Mouse (Mus musculus) heart, adult 2 months (tissue): Measurements from ENCODE around the gene Zdhhc14. TPM values are rescaled to one million over a fixed set of nuclear protein-coding genes. Genes with fewer than 3 reads are reported as not detected.

Experiments used
- DNase-seq, 2 experiments: peaks; one replicate each; pipeline ENCODE4 v3.0.0; 2021
- H3K27ac ChIP-seq: fragments of 200-600 bp; 2 replicates; pipeline ENCODE4 v1.8.1; 2022
- H3K27me3 ChIP-seq: fragments of 200-500 bp; 2 replicates; pipeline ENCODE4 v1.6.1; 2012; ENCODE audit warnings: mild to moderate bottlenecking, low read length, inconsistent platforms, mixed read lengths; ENCODE audit not compliant: control insufficient read depth, insufficient read depth
- H3K36me3 ChIP-seq: fragments of 200-500 bp; 2 replicates; pipeline ENCODE4 v1.6.1; 2012; ENCODE audit warnings: low read length, inconsistent platforms; ENCODE audit not compliant: control insufficient read depth, insufficient read depth
- H3K4me1 ChIP-seq: fragments of 200-500 bp; 2 replicates; pipeline ENCODE4 v1.6.1; 2011; ENCODE audit warnings: low read length; ENCODE audit not compliant: control insufficient read depth, insufficient read depth
- H3K4me3 ChIP-seq: fragments of 200-600 bp; 2 replicates; pipeline ENCODE4 v1.8.1; 2022
- H3K79me2 ChIP-seq: fragments of 200-500 bp; replicated peaks from 2 replicates; pipeline ENCODE4 v1.6.1; 2012; ENCODE audit warnings: mild to moderate bottlenecking, inconsistent platforms, low read length, moderate library complexity, mixed read lengths; ENCODE audit not compliant: control insufficient read depth, insufficient read depth
- H3K9ac ChIP-seq: fragments of 200-500 bp; 2 replicates; pipeline ENCODE4 v1.6.1; 2012; ENCODE audit warnings: low read depth, mild to moderate bottlenecking, control low read depth, inconsistent platforms, low read length, mixed read lengths
- CTCF ChIP-seq: fragments of 200-600 bp; IDR thresholded peaks from 2 replicates; pipeline ENCODE4 v1.8.1; 2022; ENCODE audit warnings: antibody characterized with exemption, mild to moderate bottlenecking, moderate library complexity
- EP300 ChIP-seq: fragments of 200-500 bp; IDR thresholded peaks from 2 replicates; pipeline ENCODE4 v1.6.1; 2011; ENCODE audit warnings: low read depth, low read length, control low read depth; ENCODE audit not compliant: insufficient read depth
- POLR2A ChIP-seq: fragments of 200-500 bp; IDR thresholded peaks from 2 replicates; pipeline ENCODE4 v1.6.1; 2011; ENCODE audit warnings: mild to moderate bottlenecking, low read depth, low read length, control low read depth; ENCODE audit not compliant: insufficient read depth
- WGBS: fragments of 180-500 bp; shearing (Covaris S2); methylation state at CpG from one replicate; pipeline ENCODE4 v1.1.7; 2018; 5-methylcytosine and 5-hydroxymethylcytosine counted together
- intact Hi-C: fragments of 180-260 bp; cut with DNase I; formaldehyde crosslinking; loops from one replicate; pipeline ENCODE4 v1.15.1; 2025
- polyA plus RNA-seq: library from polyadenylated mRNA; depleted of rRNA; stranded (reverse); fragments of >200 nt; gene quantifications from 2 replicates; pipeline ENCODE4 v1.2.3, GENCODE M21; 2012
- total RNA-seq, 2 experiments: library from RNA; stranded (reverse); gene quantifications; 2 replicates each; pipeline ENCODE4 v1.2.3; 2021

The Zdhhc14 gene
- total and polyA plus RNA-seq, 3 experiments: 1.5 to 5.4 (median 4.4) TPM

DNA sequence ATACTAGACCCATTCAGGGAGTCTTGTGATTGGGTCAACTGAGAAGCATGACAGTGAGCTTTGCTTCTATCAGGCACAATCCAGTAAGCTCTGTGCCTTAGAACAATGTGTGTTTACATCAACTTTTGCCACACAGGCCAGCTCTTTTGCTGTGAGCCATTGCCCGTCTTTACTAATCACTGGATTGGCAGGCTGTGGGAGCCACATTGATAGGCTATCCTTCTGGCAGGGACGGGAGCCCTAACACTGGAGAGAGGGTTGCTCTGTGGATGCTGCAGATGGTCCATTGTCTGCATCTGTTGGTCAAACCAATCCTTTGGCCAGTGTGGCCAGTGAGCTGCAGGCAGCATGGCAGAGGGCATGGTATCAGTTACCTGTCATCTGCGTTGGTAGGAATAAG lies 58.8 kb downstream of the Zdhhc14 start:
- 88% methylated on average over 3 of the region's 3 CpGs for WGBS
- TF ChIP-seq CTCF (no peak), POLR2A (no peak), EP300 (no peak)
- Histone ChIP-seq H3K4me3 (no peak overlapping the region), H3K4me1 (no peaks in the 10 kb centered on the region), H3K27ac (no peak overlapping the region), H3K9ac (no peak overlapping the region), H3K36me3 (no peaks in the 10 kb centered on the region), H3K79me2 (no peaks in the 10 kb centered on the region), H3K27me3 (no peaks in the 10 kb centered on the region)
- DNase-seq: no peak
- intact Hi-C loops: no loop called here

DNA sequence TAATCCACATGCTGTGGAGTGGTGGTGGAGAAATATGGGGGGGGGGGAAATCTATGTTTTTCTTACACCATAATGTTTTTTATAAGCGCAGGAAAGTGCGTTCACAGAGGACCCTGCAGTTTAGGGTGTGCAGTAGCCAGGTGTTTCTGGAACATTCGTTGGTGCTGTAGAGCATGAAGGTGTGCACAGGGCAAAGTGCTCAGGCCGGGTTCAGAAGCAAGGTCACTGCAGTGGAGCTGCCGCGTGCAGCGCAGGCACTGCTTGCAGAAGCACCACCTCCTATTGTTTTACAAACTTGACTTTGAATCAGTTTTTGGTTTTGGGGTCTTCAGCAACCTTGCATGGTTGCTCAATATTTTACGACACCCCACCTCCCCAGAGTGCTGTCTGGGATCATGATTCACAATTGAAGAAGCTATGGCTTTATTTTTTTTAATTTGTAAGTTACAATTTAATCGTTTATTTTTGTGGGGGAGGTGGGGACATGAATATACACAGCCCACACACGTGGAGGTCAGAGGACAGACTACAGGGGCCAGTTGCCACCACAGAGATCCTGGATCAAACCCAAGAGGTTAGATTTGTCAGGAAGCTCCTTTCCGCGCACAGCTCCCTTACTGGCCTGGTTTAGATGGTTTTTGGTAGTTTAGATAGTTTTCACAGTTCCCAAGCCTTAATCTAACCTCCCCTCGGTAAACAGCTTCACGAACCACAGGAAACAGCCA lies 59.8 kb downstream of the Zdhhc14 start:
- DNase-seq: no peak
- Histone ChIP-seq H3K4me3 (no peak overlapping the region), H3K27me3 (no peaks in the 10 kb centered on the region), H3K79me2 (no peaks in the 10 kb centered on the region), H3K27ac (no peak overlapping the region), H3K36me3 (no peaks in the 10 kb centered on the region), H3K4me1 (no peaks in the 10 kb centered on the region), H3K9ac (no peak overlapping the region)
- WGBS: 67% methylated on average over 14 of the region's 14 CpGs
- no peak for TF ChIP-seq POLR2A
- no peak for TF ChIP-seq CTCF
- TF ChIP-seq EP300: no peak
- intact Hi-C loops: no loop called here

DNA sequence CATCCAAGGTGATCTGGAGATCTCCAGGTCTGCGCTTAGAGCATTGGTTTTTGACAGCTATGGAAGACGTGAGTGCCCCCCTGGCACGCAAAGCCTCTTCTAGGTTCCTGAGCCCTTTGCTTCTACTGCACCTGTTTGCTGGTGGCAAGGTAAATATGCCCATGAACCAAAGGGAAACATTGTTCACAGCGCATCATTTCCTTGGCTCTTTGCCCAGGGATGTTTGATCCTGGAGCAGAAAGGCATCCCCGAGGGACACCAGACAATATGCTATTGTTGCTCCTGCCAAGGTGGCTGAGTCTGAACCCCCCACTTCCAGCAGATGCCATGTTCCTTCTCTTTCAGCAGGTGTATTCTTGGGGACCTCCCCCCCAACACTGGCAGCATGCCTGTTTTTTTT lies 61.2 kb downstream of the Zdhhc14 start:
- H3K9ac ChIP-seq: no peak overlapping the region
- H3K36me3 ChIP-seq: no peaks in the 10 kb centered on the region
- H3K27me3 ChIP-seq: no peaks in the 10 kb centered on the region
- no peaks in the 10 kb centered on the region for H3K4me1 ChIP-seq
- no peak for DNase-seq
- no peak overlapping the region for H3K4me3 ChIP-seq
- no peak overlapping the region for H3K27ac ChIP-seq
- TF ChIP-seq POLR2A (no peak), EP300 (no peak), CTCF (no peak)
- no peaks in the 10 kb centered on the region for H3K79me2 ChIP-seq
- intact Hi-C loops: no loop called here
- WGBS: 63% methylated on average over 5 of the region's 5 CpGs

DNA sequence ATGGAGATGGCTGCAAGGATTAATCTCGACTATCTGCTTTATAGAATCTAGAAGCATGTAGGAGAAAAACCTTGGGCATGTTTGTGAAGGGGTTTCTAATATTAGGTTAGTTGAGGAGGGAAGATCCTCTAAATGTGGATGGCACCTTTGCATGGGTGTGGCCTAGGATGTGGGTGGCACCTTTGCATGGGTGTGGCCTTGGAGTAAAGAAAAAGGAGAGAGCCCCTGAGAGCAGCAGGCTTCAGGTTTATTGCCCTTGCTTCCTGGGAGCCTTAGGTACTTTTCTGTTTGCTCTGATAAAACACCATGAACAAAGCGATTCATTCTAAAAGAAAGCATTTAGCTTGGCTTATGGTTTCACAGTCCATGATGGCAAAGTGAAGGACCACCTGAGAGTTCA lies 62.2 kb downstream of the Zdhhc14 start:
- TF ChIP-seq POLR2A (no peak), EP300 (no peak), CTCF (no peak)
- H3K9ac ChIP-seq: no peak overlapping the region
- H3K36me3 ChIP-seq: no peaks in the 10 kb centered on the region
- 95% methylated on average over 2 of the region's 2 CpGs for WGBS
- intact Hi-C loops: no loop called here
- H3K27me3 ChIP-seq: no peaks in the 10 kb centered on the region
- DNase-seq: no peak
- no peak overlapping the region for H3K4me3 ChIP-seq
- no peaks in the 10 kb centered on the region for H3K79me2 ChIP-seq
- H3K27ac ChIP-seq: no peak overlapping the region
- H3K4me1 ChIP-seq: no peaks in the 10 kb centered on the region

DNA sequence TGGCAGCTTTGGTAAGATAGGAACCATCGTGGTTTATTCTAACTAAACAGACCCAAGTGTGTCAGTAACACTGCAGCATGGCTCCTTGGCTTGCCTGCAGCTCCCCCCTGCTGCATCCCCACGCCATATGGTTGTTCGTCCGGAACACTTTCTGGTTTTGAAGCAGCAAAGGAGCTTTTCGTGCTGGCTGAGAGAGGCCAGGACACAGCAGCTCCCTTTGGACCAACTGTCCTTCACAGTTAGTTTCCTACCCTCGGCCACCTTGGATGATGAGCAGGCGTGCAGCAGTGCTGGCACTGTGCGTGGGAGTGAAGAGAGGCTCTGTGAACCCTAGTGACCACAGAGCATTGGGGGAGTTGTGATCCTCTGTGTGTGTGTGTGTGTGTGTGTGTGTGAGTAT lies 64.2 kb downstream of the Zdhhc14 start:
- H3K9ac ChIP-seq: no peak overlapping the region
- H3K27ac ChIP-seq: no peak overlapping the region
- DNase-seq: no peak
- H3K36me3 ChIP-seq: no peaks in the 10 kb centered on the region
- TF ChIP-seq EP300 (no peak), POLR2A (no peak)
- no peaks in the 10 kb centered on the region for H3K79me2 ChIP-seq
- intact Hi-C loops: no loop called here
- no peaks in the 10 kb centered on the region for H3K4me1 ChIP-seq
- H3K27me3 ChIP-seq: no peaks in the 10 kb centered on the region
- 84% methylated on average over 8 of the region's 8 CpGs for WGBS
- H3K4me3 ChIP-seq: no peak overlapping the region

DNA sequence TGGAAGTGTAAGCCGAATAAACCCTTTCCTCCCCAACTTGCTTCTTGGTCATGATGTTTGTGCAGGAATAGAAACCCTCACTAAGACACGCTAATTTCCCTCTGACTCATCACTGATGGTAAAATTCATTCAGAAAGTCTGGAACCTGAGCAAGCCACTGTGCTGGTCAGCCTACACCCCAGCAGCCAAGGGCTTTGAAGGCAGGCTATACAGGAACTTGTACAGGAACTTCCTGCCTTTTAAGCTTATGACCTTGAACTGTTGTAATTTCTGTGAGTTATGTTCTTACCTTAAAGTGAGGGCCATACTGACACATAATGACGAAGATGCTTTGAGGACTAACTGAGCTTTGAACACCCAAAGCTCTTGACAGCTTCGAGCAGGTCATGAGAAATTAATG lies 67.9 kb downstream of the Zdhhc14 start:
- WGBS: 81% methylated on average over 4 of the region's 4 CpGs
- TF ChIP-seq EP300 (no peak), CTCF (no peak), POLR2A (no peak)
- H3K9ac ChIP-seq: no peak overlapping the region
- no peak for DNase-seq
- no peaks in the 10 kb centered on the region for H3K36me3 ChIP-seq
- no peak overlapping the region for H3K4me3 ChIP-seq
- intact Hi-C loops: no loop called here
- no peaks in the 10 kb centered on the region for H3K27me3 ChIP-seq
- H3K27ac ChIP-seq: no peak overlapping the region
- H3K4me1 ChIP-seq: no peaks in the 10 kb centered on the region; the same call in 1 of the 2 replicates
- no peaks in the 10 kb centered on the region for H3K79me2 ChIP-seq
